Mouse (Mus musculus) neural tube, embryonic 13.5 days (tissue): ENCODE measurements at regions not wholly inside any gene's neighbourhood (a gene's known extent, or its start where the extent isn't known, plus 50 kb on each side); places are given as distances from the start of the nearest gene placed in this dataset.

Experiments
- ATAC-seq: fragments of 200-750 bp; cut with Nextera tagmentation; 2 replicates; pipeline ENCODE4 v1.8.0; 2017; ENCODE audit warnings: low read depth, mild to moderate bottlenecking, moderate TSS enrichment, moderate library complexity
- H3K27ac ChIP-seq: fragments of 300-500 bp; sonication (generic); replicated peaks from 2 replicates; pipeline ENCODE4 v1.5.1; 2015; ENCODE audit warnings: moderate library complexity, mild to moderate bottlenecking, inconsistent platforms
- H3K27me3 ChIP-seq: fragments of 300-500 bp; sonication (generic); 2 replicates; pipeline ENCODE4 v1.6.1; 2015; ENCODE audit warnings: mild to moderate bottlenecking, inconsistent platforms
- H3K36me3 ChIP-seq: fragments of 300-500 bp; sonication (generic); 2 replicates; pipeline ENCODE4 v1.6.1; 2015; ENCODE audit warnings: mild to moderate bottlenecking, inconsistent platforms
- H3K4me1 ChIP-seq: fragments of 300-500 bp; sonication (generic); replicated peaks from 2 replicates; pipeline ENCODE4 v1.6.1; 2015; ENCODE audit warnings: inconsistent platforms
- H3K4me2 ChIP-seq: fragments of 300-500 bp; sonication (generic); 2 replicates; pipeline ENCODE4 v1.6.1; 2015; ENCODE audit warnings: inconsistent platforms, mild to moderate bottlenecking, moderate library complexity
- H3K4me3 ChIP-seq: fragments of 300-500 bp; sonication (generic); 2 replicates; pipeline ENCODE4 v1.5.1; 2015; ENCODE audit warnings: mild to moderate bottlenecking, inconsistent platforms
- H3K9ac ChIP-seq: fragments of 300-500 bp; sonication (generic); 2 replicates; pipeline ENCODE4 v1.6.1; 2015; ENCODE audit warnings: moderate library complexity, mild to moderate bottlenecking, inconsistent platforms
- H3K9me3 ChIP-seq: fragments of 300-500 bp; sonication (generic); 2 replicates; pipeline ENCODE4 v1.6.1; 2016; ENCODE audit warnings: inconsistent platforms
- WGBS: fragments of 180-500 bp; shearing (Covaris S2); methylation state at CpG from one replicate; pipeline ENCODE4 v1.1.7; 2015; 5-methylcytosine and 5-hydroxymethylcytosine counted together

DNA sequence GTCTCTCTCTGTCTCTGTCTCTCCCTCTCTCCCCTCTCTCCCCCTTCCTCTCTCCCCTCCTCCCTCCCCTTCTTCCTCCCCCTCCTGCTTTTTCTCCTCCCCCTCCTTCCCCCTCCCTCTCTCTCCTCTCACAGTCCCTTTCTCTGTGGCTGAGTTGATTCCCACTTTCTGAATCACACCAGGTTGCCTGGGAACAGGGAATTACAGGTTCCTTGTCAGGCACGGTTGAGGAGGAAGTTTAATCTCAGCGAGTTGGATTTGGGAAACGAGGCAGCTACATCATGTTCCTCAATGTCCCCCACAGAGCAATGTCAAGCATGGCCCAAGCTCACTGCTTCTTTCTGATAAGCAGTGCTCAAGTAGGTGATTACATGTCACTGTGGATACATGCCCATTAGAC is 386.3 kb upstream of the Kazn start:
- WGBS: 64% methylated on average over 3 of the region's 3 CpGs
- peaks cover 9% of the 10 kb centered on the region; the same call in 1 of the 2 replicates for H3K4me1 ChIP-seq
- H3K9ac ChIP-seq: no peak overlapping the region
- no peak for ATAC-seq
- H3K27ac ChIP-seq: no peak overlapping the region
- H3K9me3 ChIP-seq: no peaks in the 10 kb centered on the region
- H3K4me2 ChIP-seq: no peak overlapping the region
- no peaks in the 10 kb centered on the region for H3K27me3 ChIP-seq
- H3K36me3 ChIP-seq: no peaks in the 10 kb centered on the region
- H3K4me3 ChIP-seq: no peak overlapping the region

DNA sequence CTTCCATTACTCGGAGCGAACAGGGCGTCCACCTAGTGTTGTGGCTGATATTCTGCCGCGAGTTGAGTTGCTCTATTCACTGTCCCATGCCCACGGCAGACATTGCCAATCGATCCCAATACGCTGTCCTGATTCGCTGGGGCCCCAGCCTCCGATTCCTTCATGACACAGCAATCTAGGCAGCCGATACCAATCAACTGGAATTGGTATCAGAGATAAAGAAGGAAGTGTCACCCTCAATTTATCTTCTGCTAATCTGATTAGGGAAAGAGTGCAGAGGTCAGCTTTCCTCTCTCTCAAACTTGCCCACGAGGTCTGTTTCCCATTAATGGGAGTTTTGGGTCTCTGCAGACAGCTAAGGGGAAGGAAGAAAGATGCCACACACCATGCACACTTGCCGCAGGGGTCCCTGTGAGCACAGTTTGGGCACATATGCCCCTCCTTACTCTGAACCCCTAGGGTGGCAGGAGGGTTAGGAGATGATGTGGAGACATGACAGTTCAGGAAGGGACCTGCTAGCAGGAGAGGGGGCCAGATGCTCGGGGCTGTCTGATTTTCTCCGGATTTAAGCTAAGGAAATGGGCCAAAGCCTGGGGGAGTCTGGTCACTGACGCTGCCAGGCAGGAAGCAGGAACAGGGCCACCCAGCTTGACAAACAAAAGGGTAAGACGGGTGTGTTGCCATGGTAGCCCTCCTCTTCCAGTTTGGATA is 383.1 kb upstream of the Kazn start:
- H3K27me3 ChIP-seq: peaks cover 5% of the 10 kb centered on the region; the same call in 1 of the 2 replicates
- no peak overlapping the region for H3K4me3 ChIP-seq
- H3K27ac ChIP-seq: no peak overlapping the region
- no peak overlapping the region for H3K9ac ChIP-seq
- H3K36me3 ChIP-seq: no peaks in the 10 kb centered on the region
- no peak overlapping the region for H3K4me2 ChIP-seq
- no peak for ATAC-seq
- H3K4me1 ChIP-seq: peaks cover 9% of the 10 kb centered on the region; the same call in 1 of the 2 replicates
- WGBS: 57% methylated on average over 17 of the region's 17 CpGs
- H3K9me3 ChIP-seq: no peaks in the 10 kb centered on the region

DNA sequence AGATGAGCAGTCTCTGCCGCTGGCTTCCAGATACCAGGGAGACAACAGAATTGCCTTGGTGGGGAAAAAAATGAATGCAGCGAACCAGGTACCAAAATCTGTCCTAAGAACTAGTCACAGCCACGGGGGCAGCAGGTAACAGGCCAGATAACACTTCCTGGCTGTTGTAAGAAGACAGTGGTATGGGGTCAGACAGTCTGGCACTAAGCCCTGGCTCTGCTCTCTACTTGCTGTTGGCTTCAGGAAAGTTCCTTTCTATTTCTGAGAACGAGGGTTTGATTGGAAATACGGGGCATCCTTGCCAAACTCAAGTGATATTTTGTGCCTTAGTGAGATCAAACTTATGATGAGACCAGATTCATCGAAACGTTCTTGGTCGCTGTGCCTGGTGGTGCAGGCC is 380.2 kb upstream of the Kazn start:
- H3K4me2 ChIP-seq: no peak overlapping the region
- no peaks in the 10 kb centered on the region for H3K9me3 ChIP-seq
- H3K36me3 ChIP-seq: no peaks in the 10 kb centered on the region
- H3K4me3 ChIP-seq: no peak overlapping the region
- ATAC-seq: no peak
- peaks cover 5% of the 10 kb centered on the region; the same call in 1 of the 2 replicates for H3K27me3 ChIP-seq
- no peak overlapping the region for H3K9ac ChIP-seq
- H3K4me1 ChIP-seq: peaks cover 9% of the 10 kb centered on the region; the same call in 1 of the 2 replicates
- H3K27ac ChIP-seq: no peak overlapping the region
- WGBS: 73% methylated on average over 8 of the region's 8 CpGs

DNA sequence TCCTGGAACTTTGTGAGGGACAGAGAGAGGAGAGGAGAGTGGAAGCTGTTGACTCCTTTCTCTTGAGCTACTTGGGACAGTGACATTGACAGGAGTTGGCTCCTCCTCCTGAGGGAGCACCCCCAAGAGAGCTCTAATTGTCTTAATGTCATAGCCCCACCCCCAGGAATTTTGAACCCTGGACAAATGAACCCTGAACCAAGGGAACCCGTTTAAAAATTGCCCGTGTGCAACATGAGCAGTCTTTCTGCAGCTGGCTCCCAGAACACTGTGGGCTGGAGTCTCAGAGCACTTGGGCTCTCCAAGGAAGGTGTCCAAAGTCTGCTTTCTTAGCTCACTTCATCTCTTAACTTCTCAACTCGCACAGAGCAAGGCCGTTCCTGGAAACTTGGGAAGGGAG is 379.6 kb upstream of the Kazn start:
- ATAC-seq: no peak
- no peak overlapping the region for H3K9ac ChIP-seq
- WGBS: 17% methylated on average over 4 of the region's 4 CpGs

DNA sequence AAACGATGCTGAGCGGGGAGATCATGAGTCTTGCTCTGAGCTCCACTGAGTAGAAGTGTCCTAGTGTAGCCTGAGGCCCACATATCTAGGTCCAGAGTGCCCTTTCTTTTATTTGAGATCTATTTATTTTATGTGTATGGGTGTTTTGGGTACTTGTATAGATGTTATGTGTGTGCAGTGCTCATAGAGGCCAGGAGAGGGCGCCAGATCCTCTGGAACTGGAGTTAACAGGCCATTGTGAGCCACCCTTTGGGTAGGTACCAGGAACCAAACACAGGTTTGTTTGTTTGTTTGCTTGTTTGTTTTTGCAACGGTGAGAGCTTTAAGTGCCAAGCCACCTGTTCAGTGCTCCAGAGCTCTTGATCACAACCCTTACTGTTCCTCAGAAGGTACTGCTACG is 378.5 kb upstream of the Kazn start:
- H3K27ac ChIP-seq: no peak overlapping the region
- H3K36me3 ChIP-seq: no peaks in the 10 kb centered on the region
- WGBS: 64% methylated on average over 5 of the region's 5 CpGs
- ATAC-seq: no peak
- H3K9ac ChIP-seq: no peak overlapping the region
- H3K4me1 ChIP-seq: peaks cover 8% of the 10 kb centered on the region; the same call in 1 of the 2 replicates
- H3K4me3 ChIP-seq: no peak overlapping the region
- no peaks in the 10 kb centered on the region for H3K9me3 ChIP-seq
- peaks cover 5% of the 10 kb centered on the region; the same call in 1 of the 2 replicates for H3K27me3 ChIP-seq
- H3K4me2 ChIP-seq: no peak overlapping the region

More for the DNA sequence above, 379.6 kb upstream of the Kazn start:
- peaks cover 9% of the 10 kb centered on the region; the same call in 1 of the 2 replicates for H3K4me1 ChIP-seq
- no peaks in the 10 kb centered on the region for H3K36me3 ChIP-seq
- H3K4me2 ChIP-seq: no peak overlapping the region
- H3K4me3 ChIP-seq: no peak overlapping the region
- no peak overlapping the region for H3K27ac ChIP-seq
- H3K9me3 ChIP-seq: no peaks in the 10 kb centered on the region
- peaks cover 5% of the 10 kb centered on the region; the same call in 1 of the 2 replicates for H3K27me3 ChIP-seq

DNA sequence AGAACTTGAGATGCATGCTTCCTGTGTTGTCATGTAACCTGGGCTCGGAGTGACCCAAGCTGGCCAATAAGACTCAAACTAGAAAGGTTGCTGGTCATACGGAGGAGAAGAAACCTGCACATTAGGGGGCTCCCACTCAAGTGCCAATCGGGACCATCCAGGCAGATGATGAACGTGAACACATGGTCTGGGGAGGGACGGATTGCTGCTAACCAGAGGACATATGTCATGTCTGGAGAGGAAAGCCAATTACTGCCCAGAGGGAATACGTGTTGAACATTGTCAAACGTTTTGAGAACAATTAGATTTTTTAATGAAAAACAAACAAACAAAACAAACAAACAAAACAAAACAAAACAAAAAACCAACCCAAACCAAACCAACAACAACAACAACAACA is 377.7 kb upstream of the Kazn start:
- H3K4me2 ChIP-seq: no peak overlapping the region
- no peak overlapping the region for H3K9ac ChIP-seq
- H3K9me3 ChIP-seq: no peaks in the 10 kb centered on the region
- H3K27me3 ChIP-seq: peaks cover 5% of the 10 kb centered on the region; the same call in 1 of the 2 replicates
- 68% methylated on average over 7 of the region's 7 CpGs for WGBS
- H3K27ac ChIP-seq: no peak overlapping the region
- H3K4me1 ChIP-seq: peaks cover 2% of the 10 kb centered on the region; the same call in 1 of the 2 replicates
- ATAC-seq: no peak
- H3K36me3 ChIP-seq: no peaks in the 10 kb centered on the region
- no peak overlapping the region for H3K4me3 ChIP-seq

DNA sequence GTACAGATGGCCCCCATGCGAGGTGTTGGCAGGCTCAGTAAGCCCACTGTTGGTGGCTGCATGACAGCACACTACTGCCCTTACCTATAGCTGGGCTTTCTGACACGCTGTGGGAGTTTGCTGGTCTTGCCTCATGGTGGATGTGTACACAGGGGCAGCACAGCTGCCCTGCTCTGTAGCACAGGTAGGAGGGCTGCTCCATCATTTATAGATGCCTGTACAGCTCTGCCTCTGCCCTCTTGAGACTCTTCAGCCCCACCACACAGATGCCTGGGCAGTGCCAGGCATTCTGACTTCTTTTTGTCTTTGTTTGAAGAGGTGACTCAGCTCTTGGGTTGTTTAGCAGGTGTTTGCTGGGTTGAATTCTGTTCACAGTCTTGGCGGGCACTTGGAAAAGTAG is 365.9 kb upstream of the Kazn start:
- ATAC-seq: no peak
- H3K27me3 ChIP-seq: no peaks in the 10 kb centered on the region

DNA sequence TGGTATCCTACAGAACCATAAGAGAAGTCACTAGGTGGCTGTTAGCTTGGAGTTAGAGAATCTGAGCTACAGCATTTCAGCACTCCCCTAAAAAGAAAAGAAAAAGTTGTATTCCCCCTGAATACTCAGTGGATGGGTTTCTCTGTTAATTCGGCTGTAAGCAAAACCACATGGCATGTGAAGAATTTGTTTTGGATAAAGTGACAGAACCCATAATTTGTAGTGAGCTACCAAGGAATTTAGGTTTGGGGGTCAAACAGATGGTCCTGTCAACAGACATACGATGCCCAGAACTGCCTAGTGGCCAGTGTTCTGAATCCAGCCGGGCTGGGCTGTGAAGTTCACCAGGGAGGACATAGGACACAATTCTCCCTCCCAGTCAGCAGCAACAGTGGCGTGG is 358.0 kb upstream of the Kazn start:
- Histone ChIP-seq H3K9ac (no peak overlapping the region), H3K4me3 (no peak overlapping the region), H3K27me3 (no peaks in the 10 kb centered on the region), H3K4me2 (no peak overlapping the region), H3K4me1 (no peaks in the 10 kb centered on the region), H3K27ac (no peak overlapping the region), H3K36me3 (no peaks in the 10 kb centered on the region), H3K9me3 (0 out of 2 replicates have a peak, but pooled peaks cover 7% of the 10 kb centered on the region)
- ATAC-seq: no peak
- WGBS: 68% methylated on average over 4 of the region's 4 CpGs

More for the DNA sequence above, 365.9 kb upstream of the Kazn start:
- Histone ChIP-seq H3K4me3 (no peak overlapping the region), H3K9ac (no peak overlapping the region), H3K27ac (no peak overlapping the region), H3K4me2 (no peak overlapping the region), H3K4me1 (no peaks in the 10 kb centered on the region), H3K9me3 (0 out of 2 replicates have a peak, but pooled peaks cover 7% of the 10 kb centered on the region), H3K36me3 (no peaks in the 10 kb centered on the region)
- 86% methylated on average over 3 of the region's 3 CpGs for WGBS

DNA sequence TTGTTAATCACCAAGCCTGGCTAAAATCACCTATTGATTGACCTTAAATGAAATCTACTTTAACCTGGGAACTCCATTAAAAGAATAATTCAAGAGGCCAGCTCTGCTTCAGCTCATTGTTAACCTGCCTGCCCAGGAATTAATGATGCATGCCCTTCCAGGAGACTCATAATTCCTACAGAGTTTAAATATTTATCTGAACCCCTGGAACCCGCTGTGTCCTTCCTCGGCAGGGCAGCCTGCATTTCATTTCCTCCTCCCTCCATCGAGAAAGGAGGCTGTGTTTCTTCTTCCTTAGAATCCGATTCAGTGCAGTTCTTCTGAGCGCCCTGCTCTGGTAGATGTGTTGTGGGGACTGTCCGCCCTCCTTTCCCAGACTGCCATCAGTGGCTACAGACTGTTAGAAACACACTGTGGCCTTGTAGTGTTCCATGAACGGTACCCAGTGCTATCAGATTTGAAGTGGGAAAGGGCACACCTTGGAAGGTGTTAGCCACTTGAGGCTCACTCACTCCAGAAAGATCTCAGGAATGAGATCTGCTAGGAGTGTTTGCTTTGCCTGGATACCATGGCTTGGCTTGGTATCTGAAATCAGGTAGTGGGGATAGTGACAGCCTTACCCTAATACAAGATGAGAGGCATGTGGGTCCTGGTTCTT is 350.0 kb upstream of the Kazn start:
- WGBS: 48% methylated on average over 7 of the region's 7 CpGs

DNA sequence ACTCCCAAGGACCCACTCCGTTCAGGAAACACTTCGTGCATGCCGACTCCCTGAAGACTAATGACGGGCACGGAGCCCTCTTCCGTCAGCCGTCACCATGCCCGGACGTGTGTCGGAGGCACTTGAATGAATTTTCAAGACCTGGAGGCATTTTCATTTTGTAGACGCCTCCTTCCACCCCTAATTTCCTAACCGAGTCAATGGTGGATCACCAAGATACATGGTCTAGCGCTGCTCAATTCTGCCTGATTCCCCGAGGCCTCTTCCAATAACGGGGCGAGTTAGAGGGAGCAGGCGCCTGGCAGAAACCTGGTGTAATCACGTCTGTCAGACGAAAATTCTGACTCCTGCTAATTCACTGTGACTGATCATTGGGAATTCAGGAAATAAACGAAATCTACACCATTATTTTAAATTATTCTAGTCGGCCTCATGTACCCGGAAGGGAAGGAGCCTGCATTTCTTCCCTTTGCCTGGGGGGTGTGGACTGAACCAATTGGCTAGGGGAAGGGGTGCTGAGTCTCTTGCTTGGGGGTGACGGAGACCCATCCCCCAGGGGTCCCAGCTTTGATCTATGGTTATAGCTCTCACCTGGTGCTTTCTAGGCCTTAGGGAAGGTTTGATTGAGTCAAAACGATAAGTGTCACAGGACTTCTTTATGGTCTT is 349.4 kb upstream of the Kazn start:
- Histone ChIP-seq H3K27me3 (no peaks in the 10 kb centered on the region), H3K4me3 (peak overlapping the region; percentile 19)

More for the DNA sequence above, 350.0 kb upstream of the Kazn start:
- Histone ChIP-seq H3K9ac (no peak overlapping the region), H3K27ac (peak overlapping the region; percentile 84), H3K9me3 (no peaks in the 10 kb centered on the region), H3K4me3 (no peak overlapping the region), H3K4me2 (peak overlapping the region; percentile 41), H3K27me3 (no peaks in the 10 kb centered on the region), H3K4me1 (peaks cover 38% of the 10 kb centered on the region), H3K36me3 (no peaks in the 10 kb centered on the region)
- ATAC-seq: peak; percentile 28; the same call in 1 of the 2 replicates

DNA sequence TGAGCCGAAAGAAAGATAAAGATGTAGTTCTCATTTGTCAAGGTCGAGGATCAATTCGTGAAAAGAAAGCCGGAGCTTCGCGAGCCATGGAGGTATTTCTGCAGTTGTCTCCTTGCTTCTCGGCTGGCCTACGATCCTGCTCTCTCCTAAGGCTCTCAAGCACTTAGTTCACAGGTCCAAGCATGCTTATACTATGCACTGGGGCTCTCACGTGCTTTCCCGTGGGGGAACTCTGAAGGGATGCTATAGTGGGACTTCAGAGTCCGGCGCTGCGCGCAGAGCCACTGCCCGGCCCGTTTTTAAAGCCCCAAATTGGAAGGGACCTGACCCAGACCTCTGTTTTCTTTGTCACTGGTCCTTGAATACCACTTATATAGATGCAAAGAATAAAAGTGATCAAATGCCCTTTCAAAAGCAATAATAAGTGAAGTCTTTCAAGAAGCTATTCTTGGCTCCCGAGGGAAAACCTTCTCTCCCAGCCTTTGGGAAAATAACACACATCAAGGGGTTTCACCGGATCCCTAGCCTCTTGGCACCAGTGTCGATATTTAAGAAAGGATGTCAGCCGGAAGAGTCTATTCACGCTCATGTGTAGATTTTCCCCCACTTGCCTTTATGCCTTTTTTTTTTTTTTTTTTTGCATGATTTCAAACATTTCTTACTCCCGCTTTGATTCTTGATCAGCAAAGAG is 348.3 kb upstream of the Kazn start:
- ATAC-seq: no peak
- no peaks in the 10 kb centered on the region for H3K36me3 ChIP-seq
- no peaks in the 10 kb centered on the region for H3K27me3 ChIP-seq
- peak overlapping the region; percentile 84 for H3K27ac ChIP-seq
- H3K4me1 ChIP-seq: peaks cover 38% of the 10 kb centered on the region
- 0 out of 2 replicates have a peak overlapping the region, but pooled peaks have one; percentile 12 for H3K9ac ChIP-seq
- no peaks in the 10 kb centered on the region for H3K9me3 ChIP-seq
- H3K4me2 ChIP-seq: no peak overlapping the region
- 60% methylated on average over 22 of the region's 22 CpGs for WGBS
- H3K4me3 ChIP-seq: no peak overlapping the region

More for the DNA sequence above, 349.4 kb upstream of the Kazn start:
- Histone ChIP-seq H3K27ac (peak overlapping the region; percentile 84), H3K9me3 (no peaks in the 10 kb centered on the region), H3K4me2 (peak overlapping the region; percentile 41), H3K36me3 (no peaks in the 10 kb centered on the region), H3K9ac (0 out of 2 replicates have a peak overlapping the region, but pooled peaks have one; percentile 22), H3K4me1 (peaks cover 38% of the 10 kb centered on the region)
- 38% methylated on average over 24 of the region's 24 CpGs for WGBS
- peak; percentile 82 for ATAC-seq
